Mouse (Mus musculus): ENCODE data around the gene Pkd1l2. TPM values are rescaled to one million over a fixed set of nuclear protein-coding genes. Genes with fewer than 3 reads are reported as not detected.

The Pkd1l2 gene
- polyA plus RNA-seq (2015; fragmentation: Nextera tagmentation; extraction: Ambion mirVana), result 0.04 and 0.14 TPM in 2 replicates

- Histone ChIP-seq H3K4me2 (replicated peaks; ENCODE audit: low read depth, low read length) (no peak within 1 kb of the TSS), H3K36me3 (ENCODE audit: insufficient read depth, low read length) (no peaks in the 10 kb centered on the region), H3K27ac (ENCODE audit: low read length) (no peak within 1 kb of the TSS), H3K27me3 (ENCODE audit: insufficient read depth, low read length) (no peaks in the 10 kb centered on the region), H3K4me3 (ENCODE audit: low read length) (no peak within 1 kb of the TSS), H3K9me3 (ENCODE audit: low read length) (no peaks in the 10 kb centered on the region), H3K9ac (replicated peaks; ENCODE audit: low read length) (no peak within 1 kb of the TSS), H3K4me1 (ENCODE audit: insufficient read depth, low read length) (no peaks in the 10 kb centered on the region)
- no peak for ATAC-seq (ENCODE audit: low FRiP score, low TSS enrichment)
- WGBS, result 70% methylated on average over 8 of the region's 8 CpGs
Measured at GRCm38 (mm10) chr8:117082399-117082872, at the start of gene Pkd1l2. Gene Pkd1l2 (minus strand): TSS chr8:117082449.

- H3K4me2 ChIP-seq (replicated peaks; ENCODE audit: low read depth, low read length), result no peak overlapping the region
- H3K27me3 ChIP-seq (ENCODE audit: insufficient read depth, low read length), result no peaks in the 10 kb centered on the region
- H3K4me3 ChIP-seq (ENCODE audit: low read length), result no peak overlapping the region
- ATAC-seq (ENCODE audit: low FRiP score, low TSS enrichment), result no peak
- no peaks in the 10 kb centered on the region for H3K36me3 ChIP-seq (ENCODE audit: insufficient read depth, low read length)
- no peak overlapping the region for H3K27ac ChIP-seq (ENCODE audit: low read length)
- no peaks in the 10 kb centered on the region for H3K4me1 ChIP-seq (ENCODE audit: insufficient read depth, low read length)
- WGBS, result 84% methylated on average over 8 of the region's 8 CpGs
- H3K9ac ChIP-seq (replicated peaks; ENCODE audit: low read length), result no peak overlapping the region
- H3K9me3 ChIP-seq (ENCODE audit: low read length), result no peaks in the 10 kb centered on the region
Measured at GRCm38 (mm10) chr8:117127063-117127462, 44.8 kb upstream of the Pkd1l2 start.

GRCm38 (mm10) chr8:117126411-117126810 lies 44.2 kb upstream of the Pkd1l2 start:
- H3K9ac ChIP-seq (replicated peaks; ENCODE audit: low read length), result no peak overlapping the region
- no peak for ATAC-seq (ENCODE audit: low FRiP score, low TSS enrichment)
- 92% methylated on average over 3 of the region's 3 CpGs for WGBS
- H3K27ac ChIP-seq (ENCODE audit: low read length), result no peak overlapping the region
- H3K27me3 ChIP-seq (ENCODE audit: insufficient read depth, low read length), result no peaks in the 10 kb centered on the region
- H3K9me3 ChIP-seq (ENCODE audit: low read length), result no peaks in the 10 kb centered on the region
- H3K4me2 ChIP-seq (replicated peaks; ENCODE audit: low read depth, low read length), result no peak overlapping the region
- no peak overlapping the region for H3K4me3 ChIP-seq (ENCODE audit: low read length)
- no peaks in the 10 kb centered on the region for H3K4me1 ChIP-seq (ENCODE audit: insufficient read depth, low read length)
- H3K36me3 ChIP-seq (ENCODE audit: insufficient read depth, low read length), result no peaks in the 10 kb centered on the region

- ATAC-seq (ENCODE audit: low FRiP score, low TSS enrichment), result no peak
- WGBS, result 94% methylated on average over 3 of the region's 3 CpGs
- Histone ChIP-seq H3K36me3 (ENCODE audit: insufficient read depth, low read length) (no peaks in the 10 kb centered on the region), H3K9me3 (ENCODE audit: low read length) (no peaks in the 10 kb centered on the region), H3K27ac (ENCODE audit: low read length) (no peak overlapping the region), H3K4me2 (replicated peaks; ENCODE audit: low read depth, low read length) (no peak overlapping the region), H3K4me3 (ENCODE audit: low read length) (no peak overlapping the region), H3K9ac (replicated peaks; ENCODE audit: low read length) (no peak overlapping the region), H3K27me3 (ENCODE audit: insufficient read depth, low read length) (no peaks in the 10 kb centered on the region), H3K4me1 (ENCODE audit: insufficient read depth, low read length) (no peaks in the 10 kb centered on the region)
Measured at GRCm38 (mm10) chr8:117125854-117126253, 43.6 kb upstream of the Pkd1l2 start.

- H3K27ac ChIP-seq (ENCODE audit: low read length), result no peak overlapping the region
- ATAC-seq (ENCODE audit: low FRiP score, low TSS enrichment), result no peak
- no peaks in the 10 kb centered on the region for H3K4me1 ChIP-seq (ENCODE audit: insufficient read depth, low read length)
- no peak overlapping the region for H3K4me3 ChIP-seq (ENCODE audit: low read length)
- H3K9me3 ChIP-seq (ENCODE audit: low read length), result no peaks in the 10 kb centered on the region
- 76% methylated on average over 13 of the region's 13 CpGs for WGBS
- no peak overlapping the region for H3K9ac ChIP-seq (replicated peaks; ENCODE audit: low read length)
- H3K4me2 ChIP-seq (replicated peaks; ENCODE audit: low read depth, low read length), result no peak overlapping the region
- H3K27me3 ChIP-seq (ENCODE audit: insufficient read depth, low read length), result no peaks in the 10 kb centered on the region
- no peaks in the 10 kb centered on the region for H3K36me3 ChIP-seq (ENCODE audit: insufficient read depth, low read length)
Measured at GRCm38 (mm10) chr8:117123850-117124633, 41.8 kb upstream of the Pkd1l2 start.

- H3K27me3 ChIP-seq (ENCODE audit: insufficient read depth, low read length), result no peaks in the 10 kb centered on the region
- no peaks in the 10 kb centered on the region for H3K4me1 ChIP-seq (ENCODE audit: insufficient read depth, low read length)
- H3K27ac ChIP-seq (ENCODE audit: low read length), result no peak overlapping the region
- H3K9ac ChIP-seq (replicated peaks; ENCODE audit: low read length), result no peak overlapping the region
- no peaks in the 10 kb centered on the region for H3K9me3 ChIP-seq (ENCODE audit: low read length)
- WGBS, result 43% methylated on average over 8 of the region's 8 CpGs
- no peak for ATAC-seq (ENCODE audit: low FRiP score, low TSS enrichment)
- no peak overlapping the region for H3K4me2 ChIP-seq (replicated peaks; ENCODE audit: low read depth, low read length)
- no peak overlapping the region for H3K4me3 ChIP-seq (ENCODE audit: low read length)
- no peaks in the 10 kb centered on the region for H3K36me3 ChIP-seq (ENCODE audit: insufficient read depth, low read length)
Measured at GRCm38 (mm10) chr8:117121277-117121676, 39.0 kb upstream of the Pkd1l2 start.

GRCm38 (mm10) chr8:117118409-117118808 lies 36.2 kb upstream of the Pkd1l2 start:
- no peak for ATAC-seq (ENCODE audit: low FRiP score, low TSS enrichment)
- 87% methylated on average over 9 of the region's 9 CpGs for WGBS
- no peak overlapping the region for H3K9ac ChIP-seq (replicated peaks; ENCODE audit: low read length)

GRCm38 (mm10) chr8:117116534-117116933 lies 34.3 kb upstream of the Pkd1l2 start:
- Histone ChIP-seq H3K27ac (ENCODE audit: low read length) (no peak overlapping the region), H3K4me3 (ENCODE audit: low read length) (no peak overlapping the region), H3K36me3 (ENCODE audit: insufficient read depth, low read length) (no peaks in the 10 kb centered on the region), H3K4me1 (ENCODE audit: insufficient read depth, low read length) (peaks cover 2% of the 10 kb centered on the region; the same call in 1 of the 2 replicates), H3K9ac (replicated peaks; ENCODE audit: low read length) (no peak overlapping the region), H3K27me3 (ENCODE audit: insufficient read depth, low read length) (no peaks in the 10 kb centered on the region), H3K9me3 (ENCODE audit: low read length) (no peaks in the 10 kb centered on the region), H3K4me2 (replicated peaks; ENCODE audit: low read depth, low read length) (no peak overlapping the region)
- 56% methylated on average over 7 of the region's 7 CpGs for WGBS
- no peak for ATAC-seq (ENCODE audit: low FRiP score, low TSS enrichment)

More at GRCm38 (mm10) chr8:117118409-117118808, 36.2 kb upstream of the Pkd1l2 start:
- Histone ChIP-seq H3K36me3 (ENCODE audit: insufficient read depth, low read length) (no peaks in the 10 kb centered on the region), H3K27ac (ENCODE audit: low read length) (no peak overlapping the region), H3K4me1 (ENCODE audit: insufficient read depth, low read length) (peaks cover 2% of the 10 kb centered on the region; the same call in 1 of the 2 replicates), H3K4me3 (ENCODE audit: low read length) (no peak overlapping the region), H3K9me3 (ENCODE audit: low read length) (no peaks in the 10 kb centered on the region), H3K4me2 (replicated peaks; ENCODE audit: low read depth, low read length) (no peak overlapping the region), H3K27me3 (ENCODE audit: insufficient read depth, low read length) (no peaks in the 10 kb centered on the region)

- 0 out of 2 replicates have a peak overlapping the region, but pooled peaks have one; percentile 30 for H3K27ac ChIP-seq (ENCODE audit: low read length)
- no peaks in the 10 kb centered on the region for H3K36me3 ChIP-seq (ENCODE audit: insufficient read depth, low read length)
- H3K4me3 ChIP-seq (ENCODE audit: low read length), result 0 out of 2 replicates have a peak overlapping the region, but pooled peaks have one; percentile 10
- 10% methylated on average over 13 of the region's 13 CpGs for WGBS
- no peak overlapping the region for H3K9ac ChIP-seq (replicated peaks; ENCODE audit: low read length)
- peaks cover 2% of the 10 kb centered on the region; the same call in 1 of the 2 replicates for H3K4me1 ChIP-seq (ENCODE audit: insufficient read depth, low read length)
- H3K27me3 ChIP-seq (ENCODE audit: insufficient read depth, low read length), result no peaks in the 10 kb centered on the region
- H3K9me3 ChIP-seq (ENCODE audit: low read length), result no peaks in the 10 kb centered on the region
- peak overlapping the region; percentile 38 for H3K4me2 ChIP-seq (replicated peaks; ENCODE audit: low read depth, low read length)
- peak; percentile 74; the same call in 1 of the 2 replicates for ATAC-seq (ENCODE audit: low FRiP score, low TSS enrichment)
Measured at GRCm38 (mm10) chr8:117115676-117116446, 33.6 kb upstream of the Pkd1l2 start.
